Mouse (Mus musculus) WW6 (cell line): ENCODE measurements at regions not wholly inside any gene's neighbourhood (a gene's known extent, or its start where the extent isn't known, plus 50 kb on each side); places are given as distances from the start of the nearest gene placed in this dataset.

ENCODE experiments used
- DNase-seq: peaks from one replicate; pipeline ENCODE4 v3.0.0-alpha.2; 2013; ENCODE audit warnings: low read depth, low spot score

- DNase-seq, result no peak
Observed at GRCm38 (mm10) chr2:103893159-103893740, 64.5 kb upstream of the Lmo2 start.

DNA sequence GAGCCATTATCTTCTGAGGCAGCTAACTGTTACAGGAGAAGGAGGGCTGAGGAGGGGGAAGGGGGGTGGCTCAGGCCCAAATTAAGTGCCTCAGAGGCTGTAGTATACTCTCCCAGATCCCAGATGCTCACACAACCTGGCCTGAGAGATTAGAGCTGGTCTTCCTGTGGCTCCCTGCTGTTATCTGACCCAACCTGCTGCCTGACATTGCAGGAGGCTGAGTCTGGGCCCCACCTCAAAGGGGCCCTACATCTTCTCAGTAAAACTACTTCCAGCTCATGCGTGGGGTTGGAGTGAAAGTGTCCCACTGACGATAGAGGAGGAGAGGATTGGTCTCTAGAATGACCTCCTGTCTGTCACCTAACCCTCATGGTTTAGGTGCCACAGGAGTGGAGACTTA is 64.0 kb upstream of the Lmo2 start:
- no peak for DNase-seq

GRCm38 (mm10) chr2:103894981-103895676 is 62.7 kb upstream of the Lmo2 start:
- DNase-seq, result no peak

DNA sequence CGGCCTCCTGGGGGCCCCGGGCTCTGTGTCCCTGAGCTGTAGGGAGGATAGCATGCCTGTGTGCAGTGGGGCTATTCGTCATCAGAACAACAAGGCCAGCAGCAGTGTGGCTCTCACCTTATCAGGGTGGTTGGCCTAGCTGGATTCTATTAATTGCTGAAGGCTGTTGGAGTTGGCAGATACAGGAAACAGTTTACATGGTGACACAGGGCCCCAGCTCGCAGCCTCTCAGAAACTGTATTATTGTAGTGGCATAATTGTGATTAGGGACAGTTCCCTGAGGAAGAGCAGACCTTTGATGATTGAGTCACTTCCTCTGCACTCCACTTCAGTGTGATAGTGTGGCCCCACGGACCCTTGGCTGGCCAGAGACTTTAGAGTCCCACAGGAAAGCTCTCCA is 61.6 kb upstream of the Lmo2 start:
- DNase-seq, result no peak

DNA sequence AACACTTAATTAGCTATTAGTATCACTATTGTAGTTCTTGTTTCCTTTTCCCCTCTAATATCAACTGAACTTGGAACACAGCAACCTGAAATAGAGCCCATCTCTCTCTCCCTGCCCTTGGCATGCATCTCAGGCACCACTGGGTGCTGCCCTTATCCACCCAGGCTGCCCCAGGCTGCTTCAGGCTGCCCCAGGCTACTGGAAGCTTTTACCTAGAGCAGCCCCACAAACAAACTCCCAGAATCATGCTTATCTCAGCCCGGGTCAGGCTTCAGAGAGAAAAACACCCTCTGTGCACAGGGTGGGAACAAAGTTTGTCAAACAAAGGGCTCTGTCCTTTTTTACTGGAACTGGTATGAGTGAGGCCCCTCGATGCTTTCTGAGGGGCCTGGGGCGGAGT is 61.0 kb upstream of the Lmo2 start:
- no peak for DNase-seq

DNA sequence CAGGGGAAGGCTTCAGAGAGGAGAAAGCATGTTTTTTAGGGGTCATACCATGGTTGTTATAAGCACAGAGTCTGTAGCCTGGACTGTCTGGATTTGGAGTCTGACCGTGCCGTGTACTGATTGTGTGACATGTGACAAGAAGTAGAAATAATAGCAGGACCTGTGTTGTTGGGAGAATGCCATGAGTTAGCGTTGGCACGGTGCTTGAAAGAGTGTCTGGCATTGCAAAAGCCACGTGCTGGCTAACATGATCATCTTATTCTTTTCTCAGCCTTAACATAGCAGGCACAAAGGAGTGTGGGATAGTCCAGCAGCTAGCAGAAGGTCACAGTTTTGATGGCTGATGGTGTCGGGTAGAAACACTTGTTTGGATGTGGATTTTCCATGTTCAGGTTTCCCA is 58.1 kb upstream of the Lmo2 start:
- no peak for DNase-seq

GRCm38 (mm10) chr2:103900384-103900783 is 57.4 kb upstream of the Lmo2 start:
- no peak for DNase-seq

DNA sequence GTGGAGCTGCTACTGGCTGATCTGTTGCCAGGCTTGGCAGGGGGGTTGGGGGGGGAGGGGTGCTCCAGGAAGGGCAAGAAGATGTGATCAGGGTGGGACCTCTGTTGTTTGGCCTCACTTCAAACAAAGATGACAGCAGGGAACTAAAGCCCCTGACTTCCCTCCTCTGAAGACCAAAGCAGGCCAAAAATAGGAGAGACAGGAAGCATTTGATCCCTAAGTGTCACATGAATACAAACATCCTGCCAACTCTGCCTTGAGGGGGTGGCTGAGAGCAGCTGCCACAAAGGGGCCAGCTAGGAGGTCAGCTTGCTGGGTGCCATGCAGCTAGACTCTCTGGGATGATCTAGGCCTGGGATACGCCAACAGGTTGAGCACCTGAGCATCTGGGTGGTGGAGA is 56.3 kb upstream of the Lmo2 start:
- no peak for DNase-seq

GRCm38 (mm10) chr2:103902777-103903176 is 55.0 kb upstream of the Lmo2 start:
- DNase-seq, result no peak

DNA sequence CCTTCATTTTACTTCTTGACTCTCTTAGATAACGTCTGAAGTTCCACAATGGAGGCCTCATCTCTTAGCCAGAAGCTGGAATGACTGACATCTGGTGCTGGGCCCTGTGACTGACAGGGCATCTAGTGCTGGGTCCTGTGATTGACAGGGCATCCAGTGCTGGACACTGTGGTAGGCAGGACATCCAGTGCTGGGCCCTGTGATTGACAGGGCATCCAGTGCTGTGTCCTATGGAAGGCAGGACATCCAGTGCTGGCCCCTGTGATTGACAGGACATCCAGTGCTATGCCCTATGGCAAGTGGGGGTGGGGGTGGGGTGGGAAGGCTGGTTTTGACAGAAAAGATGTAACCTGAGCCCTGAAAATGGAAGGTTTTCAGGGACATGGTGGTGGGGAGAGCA is 52.1 kb upstream of the Lmo2 start:
- no peak for DNase-seq

GRCm38 (mm10) chr2:103906581-103907184 is 51.1 kb upstream of the Lmo2 start:
- DNase-seq, result no peak
